Mouse (Mus musculus): ENCODE results near the gene Nosip. TPM values are rescaled to one million over a fixed set of nuclear protein-coding genes. Genes with fewer than 3 reads are reported as not detected.
A peak's percentile ranks its signal among the peaks of the same experiment; 100 is the strongest.
"Not testable (repeated sequence)": the region's sequence is repeated elsewhere in the genome, so short reads cannot be mapped to it uniquely, and the experiment has no call there.

The Nosip gene
- polyA plus RNA-seq (2016; fragmentation: Nextera tagmentation; extraction: Ambion mirVana), result 63.0 and 66.7 TPM in 2 replicates

DNA sequence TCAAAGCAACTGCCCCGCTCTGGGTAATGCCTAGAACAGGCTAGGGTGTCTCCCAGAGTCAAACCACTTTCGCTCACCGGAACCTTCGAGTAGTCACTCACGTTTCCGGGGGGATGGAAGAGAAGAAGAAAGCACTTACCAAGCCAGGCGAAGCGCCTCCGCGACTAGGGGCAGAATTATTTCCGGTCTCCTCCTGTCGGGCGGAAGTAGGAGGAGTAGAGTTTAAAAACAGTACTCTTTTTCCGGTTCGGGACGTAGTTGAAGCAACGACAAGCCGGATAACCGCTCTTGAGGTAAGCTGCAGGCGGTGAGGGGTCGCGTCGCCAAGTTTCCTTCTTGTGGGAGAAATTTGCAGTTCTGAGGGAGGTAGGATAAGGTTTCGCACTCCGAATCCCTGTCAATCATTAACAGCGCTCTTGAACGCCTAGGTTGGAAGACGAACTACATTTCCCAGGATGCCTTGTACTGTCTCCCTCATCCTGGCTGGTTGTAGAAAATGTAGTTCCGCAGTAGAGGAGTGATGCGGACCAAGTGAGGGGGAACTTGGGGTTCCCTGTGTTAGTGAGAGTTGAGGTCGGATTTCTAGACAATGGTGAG, at the start of gene Nosip, which contains the start of gene Prrg2:
Gene Nosip, plus strand, starts transcription at position 191 of the 597 bp plus-strand sequence.
Gene Prrg2, minus strand, starts transcription at position 439 of the 597 bp plus-strand sequence.
- Histone ChIP-seq H3K4me1 (peaks cover 43% of the 10 kb centered on the region), H3K9me3 (replicated peaks) (no peaks in the 10 kb centered on the region), H3K27me3 (ENCODE audit: low read depth, poor library complexity, severe bottlenecking) (no peaks in the 10 kb centered on the region), H3K36me3 (no peaks in the 10 kb centered on the region), H3K4me3 (peak within 1 kb of the TSS; percentile 70), H3K27ac (replicated peaks) (peak within 1 kb of the TSS; percentile 88)
- under 1% methylated on average over 31 of the region's 31 CpGs for WGBS
- peak; percentile 96 for DNase-seq (ENCODE audit: low spot score)

DNA sequence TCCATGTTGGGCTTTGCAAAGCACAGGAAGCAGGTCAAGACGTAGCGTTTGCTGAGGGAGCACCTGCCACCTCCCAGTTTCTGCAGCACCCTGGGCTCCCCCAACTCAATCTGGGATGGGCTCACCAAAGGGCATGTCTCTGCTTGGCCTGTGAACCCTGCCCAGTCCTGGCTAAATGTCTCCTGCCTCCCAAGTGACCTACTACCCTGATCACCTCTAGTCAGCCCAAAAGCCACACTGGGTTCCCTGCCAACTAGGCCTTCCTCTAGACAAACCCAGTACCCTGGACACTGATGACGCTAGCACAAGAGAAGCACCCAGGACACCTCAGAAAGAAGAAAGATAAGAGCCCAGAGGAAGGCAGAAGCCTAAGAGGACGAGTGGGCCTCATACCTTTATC, 49.4 kb upstream of the Nosip start:
- 90% methylated on average over 4 of the region's 4 CpGs for WGBS
- Histone ChIP-seq H3K9me3 (replicated peaks) (no peaks in the 10 kb centered on the region), H3K27me3 (ENCODE audit: low read depth, poor library complexity, severe bottlenecking) (no peaks in the 10 kb centered on the region), H3K4me1 (peaks cover 27% of the 10 kb centered on the region), H3K27ac (replicated peaks) (no peak overlapping the region), H3K4me3 (no peak overlapping the region), H3K36me3 (peaks cover 63% of the 10 kb centered on the region)
- DNase-seq (ENCODE audit: low spot score), result no peak

DNA sequence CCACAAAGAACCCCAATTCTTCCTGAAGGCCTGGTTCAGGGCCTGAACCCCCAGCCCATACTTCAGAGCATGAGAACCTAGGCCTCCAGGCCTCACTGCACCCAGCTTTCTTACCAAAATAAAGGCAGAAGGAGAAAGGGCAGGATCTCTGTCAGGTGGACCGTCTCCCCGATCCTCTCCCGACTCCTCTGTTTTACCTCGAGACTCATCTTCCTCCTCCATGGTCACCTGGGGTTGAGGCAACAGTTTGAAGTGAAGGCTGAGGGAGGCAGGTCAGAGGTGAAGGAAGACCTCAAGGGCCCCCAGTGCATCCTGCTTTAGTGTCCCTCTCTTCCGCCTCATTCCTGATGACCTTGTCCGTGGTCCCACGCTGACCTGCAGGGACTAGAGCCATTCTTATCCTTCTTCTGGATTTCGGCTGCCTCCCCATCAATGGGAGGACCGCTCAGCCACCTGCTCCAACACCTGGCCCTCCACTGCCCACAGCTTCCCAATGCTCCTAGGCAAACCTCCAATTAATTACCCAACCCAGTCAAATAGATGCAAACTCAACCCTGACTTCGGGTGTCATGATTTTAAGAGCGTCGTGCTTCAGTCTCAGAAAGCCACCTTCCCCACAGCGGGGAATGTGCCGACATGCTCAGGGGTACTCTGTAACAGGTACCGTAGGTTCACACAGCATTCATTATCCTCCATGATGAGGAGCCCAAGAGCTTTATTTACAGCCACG, 48.7 kb upstream of the Nosip start:
- Histone ChIP-seq H3K4me3 (no peak overlapping the region), H3K27ac (replicated peaks) (no peak overlapping the region), H3K36me3 (peaks cover 55% of the 10 kb centered on the region), H3K27me3 (ENCODE audit: low read depth, poor library complexity, severe bottlenecking) (peaks cover 3% of the 10 kb centered on the region), H3K4me1 (peaks cover 34% of the 10 kb centered on the region), H3K9me3 (replicated peaks) (no peaks in the 10 kb centered on the region)
- no peak for DNase-seq (ENCODE audit: low spot score)
- WGBS, result 95% methylated on average over 16 of the region's 16 CpGs

DNA sequence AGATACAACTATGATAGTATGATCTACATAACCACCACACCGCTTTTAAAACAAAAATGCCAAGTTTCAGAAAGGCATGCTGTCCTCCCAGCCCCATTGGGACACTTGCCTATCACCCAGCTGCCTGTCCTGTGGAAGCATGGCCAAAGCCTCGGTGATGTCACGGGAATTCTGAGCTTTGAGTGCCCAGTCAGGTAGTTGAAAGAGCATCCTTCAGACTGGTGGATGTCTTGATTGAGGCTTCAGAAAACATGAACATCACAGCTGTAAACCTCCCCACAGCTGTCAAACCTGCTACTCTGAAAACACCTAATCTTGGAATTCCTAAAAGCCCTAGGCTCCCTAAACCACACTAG, 48.2 kb upstream of the Nosip start:
- H3K4me1 ChIP-seq, result peaks cover 40% of the 10 kb centered on the region
- H3K27me3 ChIP-seq (ENCODE audit: low read depth, poor library complexity, severe bottlenecking), result peaks cover 8% of the 10 kb centered on the region
- H3K27ac ChIP-seq (replicated peaks), result no peak overlapping the region
- no peak overlapping the region for H3K4me3 ChIP-seq
- H3K36me3 ChIP-seq, result peaks cover 50% of the 10 kb centered on the region
- DNase-seq (ENCODE audit: low spot score), result no peak
- H3K9me3 ChIP-seq (replicated peaks), result no peaks in the 10 kb centered on the region
- WGBS, result 94% methylated on average over 3 of the region's 3 CpGs

DNA sequence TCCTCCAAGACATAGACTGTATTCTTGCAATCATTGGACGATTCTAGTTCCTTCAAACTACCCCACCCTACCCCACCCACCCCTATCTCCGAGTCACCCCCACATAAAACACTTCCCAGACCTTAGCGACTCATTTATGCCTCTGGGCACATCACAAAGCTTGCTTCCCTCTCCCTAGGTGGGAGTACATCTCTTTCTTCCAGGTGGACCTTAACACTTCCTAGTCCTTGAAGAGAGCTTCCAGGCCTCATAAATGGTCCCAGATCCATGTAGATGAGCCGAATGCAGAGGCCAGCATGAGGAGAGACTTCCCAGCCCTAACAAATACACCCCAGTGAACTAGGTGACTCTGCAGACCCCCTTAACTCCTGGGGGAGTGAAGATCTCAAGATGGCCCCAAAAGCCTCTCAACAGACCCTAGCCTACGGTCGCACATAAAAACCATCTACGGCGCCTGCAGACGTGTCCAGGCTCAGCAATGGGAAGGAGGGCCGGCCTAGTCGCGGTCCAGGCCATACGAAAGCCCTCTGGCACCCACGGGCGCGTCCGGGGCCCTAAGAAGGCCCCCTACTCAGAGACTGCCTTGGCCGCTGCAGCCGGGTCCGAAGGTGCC, 46.8 kb upstream of the Nosip start:
- H3K27me3 ChIP-seq (ENCODE audit: low read depth, poor library complexity, severe bottlenecking), result peaks cover 22% of the 10 kb centered on the region
- peak overlapping the region; percentile 89 for H3K27ac ChIP-seq (replicated peaks)
- no peak for DNase-seq (ENCODE audit: low spot score)
- H3K36me3 ChIP-seq, result peaks cover 36% of the 10 kb centered on the region
- peaks cover 50% of the 10 kb centered on the region for H3K4me1 ChIP-seq
- 3% methylated on average over 20 of the region's 20 CpGs for WGBS
- no peaks in the 10 kb centered on the region for H3K9me3 ChIP-seq (replicated peaks)
- H3K4me3 ChIP-seq, result peak overlapping the region; percentile 72

DNA sequence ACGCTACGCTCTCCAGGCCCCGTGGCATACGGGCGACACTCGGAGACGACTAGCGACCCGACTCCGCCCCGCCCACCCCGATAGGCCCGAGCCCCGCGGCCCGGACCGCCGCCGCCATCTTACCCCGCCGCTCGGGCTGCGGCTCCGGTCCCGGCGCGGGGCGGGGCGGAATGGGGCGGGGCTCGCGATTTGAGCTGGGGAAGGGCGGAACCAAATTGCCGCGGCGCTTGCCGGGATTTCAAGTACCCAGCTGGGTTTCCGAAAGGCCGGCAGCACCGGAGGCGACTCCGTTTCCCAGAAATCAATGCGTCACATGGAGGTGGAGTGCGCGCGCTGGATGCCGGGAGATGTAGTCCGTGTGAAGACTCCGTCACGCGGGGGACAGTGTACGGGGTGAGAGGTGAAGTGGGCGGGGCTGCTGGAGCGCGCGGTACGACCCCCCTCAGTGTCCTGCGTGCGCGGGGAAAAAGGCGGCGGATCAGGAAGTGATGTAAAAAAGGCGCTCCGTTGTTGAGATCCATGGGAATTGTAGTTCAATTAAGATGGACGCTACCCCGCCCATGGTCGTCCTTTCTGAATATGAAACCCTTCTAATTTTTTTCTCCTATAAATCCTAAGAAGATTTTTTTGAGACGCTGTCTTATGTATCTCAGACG, 46.1 kb upstream of the Nosip start, which contains the start of gene Scaf1:
Gene Scaf1, minus strand, starts transcription at position 407 of the 656 bp plus-strand sequence.
- peaks cover 24% of the 10 kb centered on the region for H3K27me3 ChIP-seq (ENCODE audit: low read depth, poor library complexity, severe bottlenecking)
- H3K27ac ChIP-seq (replicated peaks), result peak within 1 kb of the TSS; percentile 89
- WGBS, result under 1% methylated on average over 69 of the region's 69 CpGs
- peaks cover 30% of the 10 kb centered on the region for H3K36me3 ChIP-seq
- H3K4me3 ChIP-seq, result peak within 1 kb of the TSS; percentile 72
- H3K4me1 ChIP-seq, result peaks cover 52% of the 10 kb centered on the region
- DNase-seq (ENCODE audit: low spot score), result peak; percentile 100
- no peaks in the 10 kb centered on the region for H3K9me3 ChIP-seq (replicated peaks)

DNA sequence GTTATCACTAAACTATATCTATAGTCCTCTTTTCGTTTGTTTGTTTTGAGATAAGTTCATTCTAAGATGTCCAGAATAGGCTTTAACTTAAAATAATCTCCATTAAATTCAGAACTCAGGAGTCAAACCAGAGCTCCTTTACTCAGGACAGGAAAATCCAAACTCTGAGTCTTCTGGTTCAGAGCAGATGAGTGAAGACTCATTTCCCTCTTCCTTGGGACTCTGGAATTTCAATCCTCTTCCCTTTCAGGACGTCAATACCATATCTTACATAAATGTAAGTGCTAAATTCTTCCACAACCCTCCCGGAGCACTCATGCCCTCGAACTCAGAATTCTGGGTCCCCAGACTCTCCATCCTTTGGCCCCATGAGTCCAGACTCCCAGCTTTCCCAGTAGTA, 45.5 kb upstream of the Nosip start:
- 2% methylated on average over 4 of the region's 4 CpGs for WGBS
- peak overlapping the region; percentile 89 for H3K27ac ChIP-seq (replicated peaks)
- peaks cover 24% of the 10 kb centered on the region for H3K27me3 ChIP-seq (ENCODE audit: low read depth, poor library complexity, severe bottlenecking)
- no peaks in the 10 kb centered on the region for H3K9me3 ChIP-seq (replicated peaks)
- H3K4me1 ChIP-seq, result peaks cover 54% of the 10 kb centered on the region
- DNase-seq (ENCODE audit: low spot score), result no peak
- H3K4me3 ChIP-seq, result peak overlapping the region; percentile 72
- H3K36me3 ChIP-seq, result peaks cover 23% of the 10 kb centered on the region

DNA sequence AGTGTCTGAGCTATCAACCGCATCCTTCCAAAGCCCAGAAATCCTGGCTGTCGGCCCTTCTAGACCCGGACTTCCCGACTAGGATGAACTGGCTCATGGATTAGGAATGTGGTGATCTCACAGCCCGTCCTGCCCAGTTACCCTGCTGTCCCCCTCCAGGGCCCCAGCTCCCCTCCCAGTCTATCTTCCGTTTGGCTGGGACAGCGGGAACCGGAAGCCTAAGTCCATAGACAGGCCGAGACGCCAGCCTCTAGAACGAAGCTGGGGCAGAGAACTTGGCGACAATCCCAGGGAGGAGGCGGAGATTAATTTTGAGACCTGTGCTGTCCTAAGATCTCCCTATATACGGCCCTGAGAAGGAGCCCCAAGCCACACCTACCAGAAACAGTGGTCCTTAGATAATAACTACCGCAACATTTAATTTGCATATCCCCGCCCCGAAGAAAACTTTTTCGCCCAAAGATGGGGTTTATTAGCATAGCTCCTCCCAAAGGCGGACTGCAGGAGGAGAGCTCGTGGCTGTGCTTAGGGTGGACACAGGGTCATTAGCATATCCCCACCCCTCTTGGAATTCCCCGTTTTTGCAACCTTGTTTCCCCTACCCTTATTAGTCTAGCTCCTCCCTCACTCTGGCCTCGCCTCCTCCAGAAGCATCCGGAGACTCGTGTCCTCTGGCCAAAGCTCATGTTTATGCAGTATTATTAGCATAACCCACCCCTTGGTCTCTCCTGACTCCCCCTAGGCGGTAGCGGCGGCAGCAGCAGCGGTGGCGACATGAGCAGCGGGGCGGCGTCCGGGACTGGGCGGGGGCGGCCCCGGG, 44.8 kb upstream of the Nosip start, which contains the start of gene Rras:
Gene Rras, plus strand, starts transcription at position 720 of the 820 bp plus-strand sequence.
- peaks cover 54% of the 10 kb centered on the region for H3K4me1 ChIP-seq
- WGBS, result under 1% methylated on average over 36 of the region's 36 CpGs

DNA sequence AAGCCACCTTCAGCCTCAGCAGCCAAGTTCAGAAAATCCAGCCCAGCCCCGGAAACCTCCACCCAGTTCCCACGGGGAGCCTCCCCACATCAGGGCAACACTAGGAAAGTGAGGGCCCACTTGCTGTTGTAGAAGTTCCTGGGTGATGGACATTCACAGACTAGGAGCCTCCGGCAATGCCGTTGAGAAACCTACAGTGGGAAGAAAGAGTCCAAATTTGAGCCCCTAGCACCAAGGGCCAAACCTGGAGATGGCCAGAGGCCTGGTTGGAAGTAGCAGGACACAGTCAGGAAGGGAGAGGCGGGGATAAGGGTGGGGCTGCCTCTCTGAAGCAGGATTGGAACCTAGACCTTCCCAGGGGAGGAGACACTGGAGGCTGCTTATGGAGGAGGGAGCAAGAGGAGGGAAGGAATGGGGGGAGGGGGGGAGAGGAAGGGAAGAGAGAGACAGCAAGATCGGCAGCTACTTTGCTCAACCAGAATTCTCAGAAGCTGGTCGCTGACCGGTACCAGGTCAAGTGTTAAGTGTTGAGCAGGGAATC, 43.1 kb upstream of the Nosip start:
- Histone ChIP-seq H3K27ac (replicated peaks) (no peak overlapping the region), H3K4me3 (peak overlapping the region; percentile 72), H3K9me3 (replicated peaks) (no peaks in the 10 kb centered on the region), H3K27me3 (ENCODE audit: low read depth, poor library complexity, severe bottlenecking) (peaks cover 24% of the 10 kb centered on the region), H3K36me3 (0 out of 2 replicates have a peak, but pooled peaks cover 1% of the 10 kb centered on the region), H3K4me1 (peaks cover 53% of the 10 kb centered on the region)
- no peak for DNase-seq (ENCODE audit: low spot score)
- WGBS, result 42% methylated on average over 8 of the region's 8 CpGs

More for the DNA sequence above, 44.8 kb upstream of the Nosip start, which contains the start of gene Rras:
- H3K36me3 ChIP-seq, result peaks cover 16% of the 10 kb centered on the region
- no peaks in the 10 kb centered on the region for H3K9me3 ChIP-seq (replicated peaks)
- H3K4me3 ChIP-seq, result peak within 1 kb of the TSS; percentile 72
- peak; percentile 90 for DNase-seq (ENCODE audit: low spot score)
- H3K27ac ChIP-seq (replicated peaks), result peak within 1 kb of the TSS; percentile 89
- H3K27me3 ChIP-seq (ENCODE audit: low read depth, poor library complexity, severe bottlenecking), result peaks cover 24% of the 10 kb centered on the region

DNA sequence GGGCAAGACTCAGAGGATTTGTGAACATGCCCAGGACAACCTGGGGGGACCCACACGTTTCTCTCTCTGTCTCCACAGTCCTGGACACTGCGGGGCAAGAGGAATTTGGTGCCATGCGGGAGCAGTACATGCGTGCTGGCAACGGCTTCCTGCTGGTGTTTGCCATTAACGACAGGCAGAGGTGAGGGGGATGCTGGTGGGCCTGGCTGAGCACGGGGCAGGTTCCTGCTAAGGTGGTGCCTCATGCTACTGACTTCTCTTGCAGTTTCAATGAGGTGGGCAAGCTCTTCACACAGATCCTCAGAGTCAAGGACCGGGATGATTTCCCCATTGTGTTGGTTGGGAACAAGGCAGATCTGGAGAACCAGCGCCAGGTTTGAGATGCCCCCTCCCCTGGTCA, 42.0 kb upstream of the Nosip start:
- peak overlapping the region; percentile 7; the same call in 1 of the 2 replicates for H3K4me3 ChIP-seq
- H3K36me3 ChIP-seq, result no peaks in the 10 kb centered on the region
- WGBS, result 78% methylated on average over 9 of the region's 9 CpGs
- H3K27ac ChIP-seq (replicated peaks), result no peak overlapping the region
- H3K4me1 ChIP-seq, result peaks cover 41% of the 10 kb centered on the region
- DNase-seq (ENCODE audit: low spot score), result no peak
- no peaks in the 10 kb centered on the region for H3K9me3 ChIP-seq (replicated peaks)
- H3K27me3 ChIP-seq (ENCODE audit: low read depth, poor library complexity, severe bottlenecking), result peaks cover 24% of the 10 kb centered on the region

DNA sequence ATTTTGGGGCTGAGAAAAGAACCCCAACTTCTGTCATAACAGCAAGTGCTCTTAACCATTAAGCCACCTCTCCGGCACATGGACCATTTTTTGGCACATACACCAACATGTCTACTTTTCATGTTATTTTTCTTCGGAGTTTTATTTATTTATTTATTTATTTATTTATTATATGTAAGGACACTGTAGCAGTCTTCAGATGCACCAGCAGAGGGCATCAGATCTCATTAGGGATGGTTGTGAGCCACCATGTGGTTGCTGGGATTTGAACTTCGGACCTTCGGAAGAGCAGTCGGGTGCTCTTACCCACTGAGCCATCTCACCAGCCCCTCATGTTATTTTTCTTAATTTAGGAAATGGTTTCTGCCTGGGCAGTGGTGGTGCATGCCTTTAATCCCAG, 38.5 kb upstream of the Nosip start:
- 86% methylated on average over 5 of the region's 5 CpGs for WGBS
- H3K27ac ChIP-seq (replicated peaks); H3K9me3 ChIP-seq (replicated peaks); DNase-seq (ENCODE audit: low spot score); H3K4me3 ChIP-seq: not testable (repeated sequence)
- peaks cover 20% of the 10 kb centered on the region for H3K27me3 ChIP-seq (ENCODE audit: low read depth, poor library complexity, severe bottlenecking)
- H3K36me3 ChIP-seq, result peaks cover 25% of the 10 kb centered on the region
- H3K4me1 ChIP-seq, result peaks cover 27% of the 10 kb centered on the region

All from midbrain, embryonic 10.5 days (tissue).